Mouse (Mus musculus): Measurements from ENCODE around the gene Atxn7.
"Not testable (repeated sequence)": the region's sequence is repeated elsewhere in the genome, so short reads cannot be mapped to it uniquely, and the experiment has no call there.

Gene Atxn7

GRCm38 (mm10) chr14:13990741-13991140 is 29.5 kb downstream of the Atxn7 start:
- DNase-seq: no peak

- no peak for DNase-seq
Measured at GRCm38 (mm10) chr14:13995206-13996097, 34.2 kb downstream of the Atxn7 start.

GRCm38 (mm10) chr14:14002771-14003170 is 41.5 kb downstream of the Atxn7 start:
- DNase-seq: no peak

GRCm38 (mm10) chr14:14009712-14010111 is 48.5 kb downstream of the Atxn7 start:
- DNase-seq: no peak

- peak; percentile 84 for DNase-seq
Measured at GRCm38 (mm10) chr14:14012383-14013251, 51.4 kb downstream of the Atxn7 start.

GRCm38 (mm10) chr14:14013252-14013711 is 52.0 kb downstream of the Atxn7 start:
- peak; percentile 67 for DNase-seq

GRCm38 (mm10) chr14:14014636-14015375 is 53.6 kb downstream of the Atxn7 start:
- no peak for DNase-seq

GRCm38 (mm10) chr14:14019155-14019894 is 58.1 kb downstream of the Atxn7 start:
- no peak for DNase-seq

GRCm38 (mm10) chr14:14021244-14021643 is 60.0 kb downstream of the Atxn7 start:
- no peak for DNase-seq

GRCm38 (mm10) chr14:14025870-14026269 is 64.6 kb downstream of the Atxn7 start:
- no peak for DNase-seq

GRCm38 (mm10) chr14:14030621-14031020 is 69.4 kb downstream of the Atxn7 start:
- no peak for DNase-seq

- no peak for DNase-seq
Measured at GRCm38 (mm10) chr14:14032842-14033241, 71.6 kb downstream of the Atxn7 start.

- no peak for DNase-seq
Measured at GRCm38 (mm10) chr14:14036352-14036751, 75.1 kb downstream of the Atxn7 start.

- DNase-seq: no peak
Measured at GRCm38 (mm10) chr14:14038233-14038632, 77.0 kb downstream of the Atxn7 start.

- DNase-seq: no peak
Measured at GRCm38 (mm10) chr14:14042336-14042735, 81.1 kb downstream of the Atxn7 start.

GRCm38 (mm10) chr14:14054386-14054785 is 93.1 kb downstream of the Atxn7 start:
- no peak for DNase-seq

GRCm38 (mm10) chr14:14059606-14060005 is 98.4 kb downstream of the Atxn7 start:
- DNase-seq: not testable (repeated sequence)

- no peak for DNase-seq
Measured at GRCm38 (mm10) chr14:14062531-14063245, 101.4 kb downstream of the Atxn7 start.

GRCm38 (mm10) chr14:14063382-14063781 is 102.1 kb downstream of the Atxn7 start:
- no peak for DNase-seq

- no peak for DNase-seq
Measured at GRCm38 (mm10) chr14:14064486-14065141, 103.4 kb downstream of the Atxn7 start.

- no peak for DNase-seq
Measured at GRCm38 (mm10) chr14:14065142-14065498, 103.9 kb downstream of the Atxn7 start.

All from cerebellum, adult 11-12 months (tissue).